Mouse (Mus musculus): ENCODE results near the gene Ppp5c.

Ppp5c gene

GRCm38 (mm10) chr7:17017036-17017435, 10.7 kb downstream of the Ppp5c start:
- no peak for DNase-seq (ENCODE audit: low spot score)

- DNase-seq (ENCODE audit: low spot score): no peak
These were observed 12.3 kb downstream of the Ppp5c start for GRCm38 (mm10) chr7:17015381-17015780.

- DNase-seq (ENCODE audit: low spot score): no peak
These were observed 15.7 kb downstream of the Ppp5c start for GRCm38 (mm10) chr7:17011909-17012590.

- DNase-seq (ENCODE audit: low spot score): no peak
These were observed 17.7 kb downstream of the Ppp5c start for GRCm38 (mm10) chr7:17010010-17010347.

- DNase-seq (ENCODE audit: low spot score): no peak
These were observed 18.3 kb downstream of the Ppp5c start for GRCm38 (mm10) chr7:17009326-17010009.

- DNase-seq (ENCODE audit: low spot score): peak; percentile 58
These were observed 20.4 kb downstream of the Ppp5c start for GRCm38 (mm10) chr7:17007300-17007699.

- no peak for DNase-seq (ENCODE audit: low spot score)
These were observed 23.0 kb downstream of the Ppp5c start for GRCm38 (mm10) chr7:17004716-17005115.

- no peak for DNase-seq (ENCODE audit: low spot score)
These were observed 24.3 kb downstream of the Ppp5c start for GRCm38 (mm10) chr7:17003230-17003960.

- DNase-seq (ENCODE audit: low spot score): peak; percentile 94
These were observed 25.1 kb downstream of the Ppp5c start for GRCm38 (mm10) chr7:17002375-17003195.

- DNase-seq (ENCODE audit: low spot score): peak; percentile 92
These were observed 28.1 kb downstream of the Ppp5c start for GRCm38 (mm10) chr7:16999650-17000049.

GRCm38 (mm10) chr7:16999233-16999632, 28.5 kb downstream of the Ppp5c start:
- DNase-seq (ENCODE audit: low spot score): no peak

- no peak for DNase-seq (ENCODE audit: low spot score)
These were observed 32.4 kb downstream of the Ppp5c start for GRCm38 (mm10) chr7:16995345-16995744.

GRCm38 (mm10) chr7:16994400-16994799, 33.3 kb downstream of the Ppp5c start:
- DNase-seq (ENCODE audit: low spot score): no peak

- DNase-seq (ENCODE audit: low spot score): peak; percentile 85
These were observed 33.9 kb downstream of the Ppp5c start for GRCm38 (mm10) chr7:16993651-16994399.

GRCm38 (mm10) chr7:16992451-16992807, 35.3 kb downstream of the Ppp5c start, which contains the start of gene Ccdc8:
TSS of gene Ccdc8 (plus strand) at chr7:16992708.
- no peak for DNase-seq (ENCODE audit: low spot score)

GRCm38 (mm10) chr7:16991681-16992450, 35.9 kb downstream of the Ppp5c start:
- peak; percentile 84 for DNase-seq (ENCODE audit: low spot score)

- no peak for DNase-seq (ENCODE audit: low spot score)
These were observed 37.5 kb downstream of the Ppp5c start for GRCm38 (mm10) chr7:16990006-16990744.

GRCm38 (mm10) chr7:16988405-16988804, 39.3 kb downstream of the Ppp5c start:
- DNase-seq (ENCODE audit: low spot score): no peak

GRCm38 (mm10) chr7:16987541-16988149, 40.1 kb downstream of the Ppp5c start:
- no peak for DNase-seq (ENCODE audit: low spot score)
